ENCODE assay signal across 8 mouse cellular contexts in genomic region chr6:38551989-38552635, GRCm38 (mm10). TPM values are rescaled to one million over a fixed set of nuclear protein-coding genes. Genes with fewer than 3 reads are reported as not detected.
DNase-seq lines count a peak whose midpoint lies in the region; ATAC-seq and TF ChIP-seq lines count a peak whose summit lies in the region.

No protein-coding gene starts in this region.

- DNase-seq in MEL-GATA-1-ER (ENCODE audit: extremely low read depth, low read depth): peak; percentile 90
- peak; percentile 98 for DNase-seq in cerebellum, adult 8-10 months
- peak; percentile 93 for DNase-seq in forelimb bud, embryonic 11.5 days (ENCODE audit: low read depth, low spot score)
- peak; percentile 98 for DNase-seq in layer of hippocampus, adult 9-11 months
- peak; percentile 99 for DNase-seq in lung, postnatal 0 days (ENCODE audit: low spot score)
- DNase-seq in ovary, postnatal 14 days (ENCODE audit: low spot score): peak; percentile 97
- DNase-seq in thymus, postnatal 14 days: peak; percentile 98

- no peak for TF ChIP-seq CTCF in lung, postnatal 0 days (IDR thresholded peaks at IDR 0.05)

- H3K4me2 ChIP-seq in lung, postnatal 0 days (replicated peaks; ENCODE audit: low read depth, low read length): peak overlapping the region; percentile 57

- H3K4me3 ChIP-seq in lung, postnatal 0 days (ENCODE audit: low read depth, low read length): peak overlapping the region; percentile 88

- peak; percentile 84 to 89 for ATAC-seq in hematopoietic stem cell, adult 5-6 weeks (replicated peaks in 1 of 2; ENCODE audit: insufficient read depth in 1 of 2, low FRiP score in 2 of 2, low TSS enrichment in 1 of 2, low read depth in 1 of 2, poor library complexity in 2 of 2, severe bottlenecking in 2 of 2)
- ATAC-seq in lung, postnatal 0 days: peak; percentile 88

- no peaks in the 10 kb centered on the region for H3K9me3 ChIP-seq in lung, postnatal 0 days (ENCODE audit: low read length)

- H3K4me1 ChIP-seq in lung, postnatal 0 days (ENCODE audit: insufficient read depth, low read depth, low read length): no peaks in the 10 kb centered on the region

- H3K27me3 ChIP-seq in lung, postnatal 0 days (replicated peaks; ENCODE audit: insufficient read depth, low read length): no peaks in the 10 kb centered on the region

- WGBS in lung, postnatal 0 days: 0% methylated on average over 31 of the region's 32 CpGs

- peak; percentile 55; the same call in 1 of the 2 replicates for TF ChIP-seq EP300 in lung, postnatal 0 days (IDR thresholded peaks at IDR 0.05)

- H3K27ac ChIP-seq in lung, postnatal 0 days (ENCODE audit: low read length): peak overlapping the region; percentile 99

- peak overlapping the region; percentile 90 for H3K9ac ChIP-seq in lung, postnatal 0 days (replicated peaks; ENCODE audit: low read depth)

- H3K36me3 ChIP-seq in lung, postnatal 0 days (ENCODE audit: insufficient read depth, low read length): no peaks in the 10 kb centered on the region

RNA-seq across cellular contexts. Expression of gene Luc7l2, which starts 1.0 kb away (rescaled TPM):
- total RNA-seq in hematopoietic stem cell, adult 5-6 weeks (2017): 342 and 369 TPM in 2 replicates
- polyA plus RNA-seq in lung, postnatal 0 days (2015; fragmentation: Nextera tagmentation; extraction: Ambion mirVana): 37.8 and 39.8 TPM in 2 replicates

RNA-seq across cellular contexts. Expression of gene Fmc1, which starts 18.8 kb away (rescaled TPM):
- 40.5 and 47.7 TPM in 2 replicates for total RNA-seq in hematopoietic stem cell, adult 5-6 weeks (2017)
- 91.4 and 98.5 TPM in 2 replicates for polyA plus RNA-seq in lung, postnatal 0 days (2015; fragmentation: Nextera tagmentation; extraction: Ambion mirVana)

Comparison
In these comparisons a context has a peak if more than half of its experiments do, and no peak if none do; other contexts are left out.
1. Peak in every context shown above with its lines: DNase-seq, ATAC-seq, H3K4me3 ChIP-seq and H3K27ac ChIP-seq.